Mouse (Mus musculus) left cerebral cortex, postnatal 4 days (tissue): ENCODE results near the gene Gm16503. TPM values are rescaled to one million over a fixed set of nuclear protein-coding genes. Genes with fewer than 3 reads are reported as not detected.
"Not testable (repeated sequence)": the region's sequence is repeated elsewhere in the genome, so short reads cannot be mapped to it uniquely, and the experiment has no call there.

Experiments used
- DNase-seq: peaks from one replicate; pipeline ENCODE4 v3.0.0-alpha.2; 2022
- intact Hi-C: fragments of 180-260 bp; cut with DNase I; formaldehyde crosslinking; loops from one replicate; pipeline ENCODE4 v1.15.1; 2025
- total RNA-seq, 2 experiments: library from RNA; stranded (reverse); gene quantifications; 2 replicates each; pipeline ENCODE4 v1.2.3; 2021

The Gm16503 gene
- 1 to 10 TPM; 1.1 to 1.4 TPM for total RNA-seq

GRCm38 (mm10) chr4:147539918-147540317, at the start of gene Gm16503:
Gene Gm16503, plus strand, starts transcription at chr4:147540218.
- DNase-seq, intact Hi-C loops: not testable (repeated sequence)

- DNase-seq, intact Hi-C loops: not testable (repeated sequence)
These were observed 47.9 kb upstream of the Gm16503 start, which contains the start of gene Zfp982 for GRCm38 (mm10) chr4:147492117-147492516. Gene Zfp982, plus strand, starts transcription at chr4:147492417.

- not testable (repeated sequence) for DNase-seq
- intact Hi-C loops: loop anchor here (2.0 kb wide), 1 partner anchor 78 kb away; no protein-coding TSS in a partner anchor
These were observed 41.0 kb upstream of the Gm16503 start for GRCm38 (mm10) chr4:147498772-147499613.

GRCm38 (mm10) chr4:147509174-147509573, 30.8 kb upstream of the Gm16503 start:
- intact Hi-C loops: no loop called here
- DNase-seq: no peak

- intact Hi-C loops: loop anchor here (2.0 to 5.0 kb wide), 2 partner anchors 68 to 1960 kb away; no protein-coding TSS in a partner anchor
- DNase-seq: no peak
These were observed 21.0 kb upstream of the Gm16503 start for GRCm38 (mm10) chr4:147518981-147519380.

- DNase-seq: no peak
- intact Hi-C loops: no loop called here
These were observed 19.9 kb upstream of the Gm16503 start for GRCm38 (mm10) chr4:147520100-147520499.

GRCm38 (mm10) chr4:147525125-147525524, 14.9 kb upstream of the Gm16503 start:
- intact Hi-C loops: no loop called here
- DNase-seq: no peak

GRCm38 (mm10) chr4:147530366-147530765, 9.7 kb upstream of the Gm16503 start:
- intact Hi-C loops: no loop called here
- DNase-seq: no peak

GRCm38 (mm10) chr4:147535916-147536315, 4.1 kb upstream of the Gm16503 start:
- intact Hi-C loops, DNase-seq: not testable (repeated sequence)

- DNase-seq: no peak
- intact Hi-C loops: no loop called here
These were observed 2.3 kb upstream of the Gm16503 start for GRCm38 (mm10) chr4:147537702-147538101.

GRCm38 (mm10) chr4:147541105-147541504, 1.1 kb downstream of the Gm16503 start:
- intact Hi-C loops: no loop called here
- DNase-seq: no peak

GRCm38 (mm10) chr4:147553071-147553470, 13.1 kb downstream of the Gm16503 start, which contains the start of gene Zfp985:
Gene Zfp985, plus strand, starts transcription at chr4:147553277.
- DNase-seq, intact Hi-C loops: not testable (repeated sequence)

GRCm38 (mm10) chr4:147554361-147554760, 14.3 kb downstream of the Gm16503 start:
- DNase-seq, intact Hi-C loops: not testable (repeated sequence)

- intact Hi-C loops, DNase-seq: not testable (repeated sequence)
These were observed 16.9 kb downstream of the Gm16503 start for GRCm38 (mm10) chr4:147556921-147557320.

GRCm38 (mm10) chr4:147558011-147558410, 18.0 kb downstream of the Gm16503 start:
- intact Hi-C loops, DNase-seq: not testable (repeated sequence)

- DNase-seq, intact Hi-C loops: not testable (repeated sequence)
These were observed 19.1 kb downstream of the Gm16503 start for GRCm38 (mm10) chr4:147559096-147559495.

- intact Hi-C loops: no loop called here
- DNase-seq: no peak
These were observed 25.6 kb downstream of the Gm16503 start for GRCm38 (mm10) chr4:147565426-147566220.

- intact Hi-C loops: not testable (repeated sequence)
These were observed 31.1 kb downstream of the Gm16503 start for GRCm38 (mm10) chr4:147571156-147571555.

GRCm38 (mm10) chr4:147579371-147579770, 39.4 kb downstream of the Gm16503 start:
- DNase-seq, intact Hi-C loops: not testable (repeated sequence)

More at GRCm38 (mm10) chr4:147571156-147571555, 31.1 kb downstream of the Gm16503 start:
- not testable (repeated sequence) for DNase-seq

- DNase-seq: no peak
- intact Hi-C loops: loop anchor here (5.0 kb wide), 1 partner anchor 69 kb away; no protein-coding TSS in a partner anchor
These were observed 46.8 kb downstream of the Gm16503 start for GRCm38 (mm10) chr4:147586511-147587473.
